Mouse (Mus musculus) midbrain, postnatal 0 days (tissue): ENCODE data around the gene Arhgef3. TPM values are rescaled to one million over a fixed set of nuclear protein-coding genes. Genes with fewer than 3 reads are reported as not detected.

Experiments used
- ATAC-seq: fragments of 200-750 bp; cut with Nextera tagmentation; 2 replicates; pipeline ENCODE4 v1.8.0; 2017; ENCODE audit warnings: moderate number of reproducible peaks, mild to moderate bottlenecking, moderate TSS enrichment, moderate library complexity; ENCODE audit not compliant: low FRiP score
- DNase-seq: peaks from one replicate; pipeline ENCODE4 v3.0.0-alpha.2; 2015; ENCODE audit warnings: low spot score
- H3K27ac ChIP-seq: fragments of 300-500 bp; sonication (generic); 2 replicates; pipeline ENCODE4 v1.5.1; 2014; ENCODE audit warnings: low read depth, mild to moderate bottlenecking, low read length, mixed read lengths
- H3K27me3 ChIP-seq: fragments of 300-500 bp; sonication (generic); 2 replicates; pipeline ENCODE4 v1.6.1; 2014; ENCODE audit warnings: low read length, control low read depth, mixed read lengths; ENCODE audit not compliant: insufficient read depth
- H3K36me3 ChIP-seq: fragments of 300-500 bp; sonication (generic); 2 replicates; pipeline ENCODE4 v1.6.1; 2014; ENCODE audit warnings: low read length, control low read depth, mixed read lengths; ENCODE audit not compliant: insufficient read depth
- H3K4me1 ChIP-seq: fragments of 300-500 bp; sonication (generic); 2 replicates; pipeline ENCODE4 v1.6.1; 2014; ENCODE audit warnings: mild to moderate bottlenecking, control low read depth, antibody characterized with exemption, low read length, mixed read lengths; ENCODE audit not compliant: insufficient read depth
- H3K4me2 ChIP-seq: fragments of 300-500 bp; sonication (generic); 2 replicates; pipeline ENCODE4 v1.6.1; 2014; ENCODE audit warnings: low read depth, mild to moderate bottlenecking, low read length, mixed read lengths; ENCODE audit not compliant: poor library complexity, severe bottlenecking
- H3K4me3 ChIP-seq: fragments of 300-500 bp; sonication (generic); 2 replicates; pipeline ENCODE4 v1.5.1; 2014; ENCODE audit warnings: low read depth, mild to moderate bottlenecking, low read length, moderate library complexity
- H3K9ac ChIP-seq: fragments of 300-500 bp; sonication (generic); replicated peaks from 2 replicates; pipeline ENCODE4 v1.6.1; 2014; ENCODE audit warnings: mild to moderate bottlenecking, low read length, moderate library complexity, mixed read lengths; ENCODE audit not compliant: poor library complexity, severe bottlenecking
- H3K9me3 ChIP-seq: fragments of 300-500 bp; sonication (generic); 2 replicates; pipeline ENCODE4 v1.6.1; 2016; ENCODE audit warnings: low read length, control low read depth
- CTCF ChIP-seq: IDR thresholded peaks from 2 replicates; pipeline ENCODE4 v1.5.1; 2016; ENCODE audit warnings: antibody characterized with exemption, mild to moderate bottlenecking
- WGBS: fragments of 180-500 bp; shearing (Covaris S2); extraction: QIAGEN DNeasy Blood & Tissue Kit; methylation state at CpG from one replicate; pipeline ENCODE4 v1.1.7; 2014; 5-methylcytosine and 5-hydroxymethylcytosine counted together
- polyA plus RNA-seq: library from polyadenylated mRNA; unstranded; fragments of >200 nt; fragmentation: Nextera tagmentation; extraction: Ambion mirVana; gene quantifications from 2 replicates; pipeline ENCODE4 v1.2.1, GENCODE M21; 2015
- total RNA-seq: library from RNA; depleted of rRNA; stranded (reverse); fragments of >200 nt; gene quantifications from 2 replicates; pipeline ENCODE4 v1.2.3, GENCODE M21; 2014

The Arhgef3 gene
- total and polyA plus RNA-seq, 2 experiments from 2014 or later = 13.3 to 17.0 TPM

- no peak for TF ChIP-seq CTCF
- Histone ChIP-seq H3K4me2 (no peak overlapping the region), H3K4me3 (no peak overlapping the region), H3K27ac (no peak overlapping the region), H3K9me3 (no peaks in the 10 kb centered on the region), H3K27me3 (no peaks in the 10 kb centered on the region), H3K4me1 (no peaks in the 10 kb centered on the region), H3K9ac (no peak overlapping the region), H3K36me3 (no peaks in the 10 kb centered on the region)
- ATAC-seq = no peak
- 91% methylated on average over 1 of the region's 1 CpGs for WGBS
- no peak for DNase-seq
Measured at GRCm38 (mm10) chr14:27249121-27249520, 134.4 kb downstream of the Arhgef3 start.

DNA sequence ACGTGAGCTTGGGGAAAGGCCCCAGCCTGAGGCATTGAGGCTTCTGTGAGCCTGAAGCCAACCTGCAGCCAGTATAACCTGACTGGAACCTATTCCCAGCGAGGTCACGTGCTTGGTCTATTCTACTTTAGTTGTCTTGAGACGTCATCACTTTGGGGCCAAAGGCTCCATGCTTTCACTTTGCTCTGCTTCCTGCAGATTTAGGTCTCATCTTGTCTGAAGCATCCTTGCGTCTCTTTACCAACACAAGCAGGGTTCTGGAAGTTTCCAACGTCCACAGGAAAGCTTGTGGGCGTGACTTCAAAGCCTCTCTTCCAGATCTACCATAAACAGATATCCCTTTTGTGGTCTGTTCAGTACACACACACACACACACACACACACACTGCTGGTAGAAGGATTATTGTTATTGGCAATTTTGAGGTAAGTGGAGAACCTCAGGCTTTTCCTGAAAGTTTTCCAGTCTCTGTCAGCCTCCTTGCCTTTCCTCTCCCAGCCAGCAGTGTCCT lies 135.6 kb downstream of the Arhgef3 start:
- 85% methylated on average over 7 of the region's 7 CpGs for WGBS
- H3K4me2 ChIP-seq = no peak overlapping the region
- DNase-seq = no peak
- H3K9ac ChIP-seq = no peak overlapping the region
- no peak overlapping the region for H3K27ac ChIP-seq
- ATAC-seq = no peak
- no peaks in the 10 kb centered on the region for H3K4me1 ChIP-seq
- TF ChIP-seq CTCF = no peak
- H3K4me3 ChIP-seq = no peak overlapping the region
- H3K9me3 ChIP-seq = no peaks in the 10 kb centered on the region
- no peaks in the 10 kb centered on the region for H3K27me3 ChIP-seq
- no peaks in the 10 kb centered on the region for H3K36me3 ChIP-seq

- peak; percentile 22; the same call in 1 of the 2 replicates for TF ChIP-seq CTCF
- H3K4me1 ChIP-seq = no peaks in the 10 kb centered on the region
- 75% methylated on average over 5 of the region's 5 CpGs for WGBS
- ATAC-seq (no peak), DNase-seq (no peak)
- H3K27me3 ChIP-seq = no peaks in the 10 kb centered on the region
- H3K36me3 ChIP-seq = no peaks in the 10 kb centered on the region
- no peak overlapping the region for H3K4me2 ChIP-seq
- H3K9me3 ChIP-seq = no peaks in the 10 kb centered on the region
- H3K9ac ChIP-seq = no peak overlapping the region
- H3K4me3 ChIP-seq = no peak overlapping the region
- H3K27ac ChIP-seq = no peak overlapping the region
Measured at GRCm38 (mm10) chr14:27253391-27253790, 138.7 kb downstream of the Arhgef3 start.

DNA sequence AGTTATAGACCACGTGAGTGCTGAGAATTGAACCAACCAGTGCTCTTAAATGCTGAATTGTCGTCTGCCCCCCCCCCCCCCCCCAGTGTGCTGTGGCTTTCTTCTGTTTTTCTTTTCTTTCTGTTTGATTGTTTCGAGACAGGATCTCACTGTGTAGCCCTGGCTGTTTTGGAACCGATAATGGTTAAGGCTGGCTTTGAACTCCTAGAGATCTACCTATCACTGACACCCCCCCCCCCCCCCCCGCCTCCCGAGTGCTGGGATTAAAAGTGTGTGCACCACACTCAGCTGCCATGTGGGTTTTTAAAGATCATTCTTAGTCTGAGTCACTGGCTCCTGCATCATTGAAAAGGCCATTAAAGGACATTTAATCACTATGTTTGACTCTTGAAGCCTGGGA lies 147.7 kb downstream of the Arhgef3 start:
- TF ChIP-seq CTCF = no peak
- Histone ChIP-seq H3K27me3 (no peaks in the 10 kb centered on the region), H3K9ac (no peak overlapping the region), H3K9me3 (no peaks in the 10 kb centered on the region), H3K4me2 (no peak overlapping the region), H3K4me3 (no peak overlapping the region), H3K4me1 (no peaks in the 10 kb centered on the region), H3K27ac (no peak overlapping the region), H3K36me3 (no peaks in the 10 kb centered on the region)
- no peak for ATAC-seq
- no peak for DNase-seq
- WGBS = 67% methylated on average over 5 of the region's 6 CpGs

- no peak for ATAC-seq
- peaks cover 6% of the 10 kb centered on the region; the same call in 1 of the 2 replicates for H3K4me1 ChIP-seq
- no peak overlapping the region for H3K4me2 ChIP-seq
- H3K9ac ChIP-seq = no peak overlapping the region
- H3K27ac ChIP-seq = no peak overlapping the region
- H3K4me3 ChIP-seq = no peak overlapping the region
- TF ChIP-seq CTCF = no peak
- no peaks in the 10 kb centered on the region for H3K9me3 ChIP-seq
- no peak for DNase-seq
- no peaks in the 10 kb centered on the region for H3K36me3 ChIP-seq
- WGBS = 63% methylated on average over 1 of the region's 1 CpGs
- H3K27me3 ChIP-seq = no peaks in the 10 kb centered on the region
Measured at GRCm38 (mm10) chr14:27266601-27267000, 151.9 kb downstream of the Arhgef3 start.

- DNase-seq (no peak), ATAC-seq (no peak)
- Histone ChIP-seq H3K9ac (no peak overlapping the region), H3K27ac (no peak overlapping the region), H3K27me3 (no peaks in the 10 kb centered on the region), H3K36me3 (no peaks in the 10 kb centered on the region), H3K4me1 (peaks cover 12% of the 10 kb centered on the region; the same call in 1 of the 2 replicates), H3K4me3 (no peak overlapping the region), H3K4me2 (no peak overlapping the region), H3K9me3 (no peaks in the 10 kb centered on the region)
- WGBS = 73% methylated on average over 5 of the region's 5 CpGs
- TF ChIP-seq CTCF = no peak
Measured at GRCm38 (mm10) chr14:27268137-27268536, 153.4 kb downstream of the Arhgef3 start.
